Mouse (Mus musculus): ENCODE results near the gene Drd5.

DNA sequence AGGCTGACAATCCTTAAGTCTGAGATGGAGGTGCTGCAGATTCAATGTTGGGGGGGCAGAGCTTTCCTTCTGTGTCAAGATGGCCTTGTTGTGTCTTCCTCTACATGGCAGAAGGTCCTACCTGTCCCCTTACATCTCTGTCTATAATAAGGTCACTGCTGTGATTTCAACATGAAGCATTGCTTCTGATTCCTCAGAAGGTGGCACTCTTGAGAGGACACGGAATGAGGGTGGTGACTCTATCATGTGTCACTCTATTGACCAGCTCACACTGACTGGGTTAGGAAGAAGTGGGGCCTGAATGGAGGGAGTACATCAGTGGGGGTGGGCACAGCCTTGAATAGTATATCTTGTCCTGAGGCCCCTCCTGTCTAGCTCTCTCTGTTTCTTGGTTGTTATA lies 15.4 kb downstream of the Drd5 start:
- TF ChIP-seq CTCF (IDR thresholded peaks at IDR 0.05; ENCODE audit: borderline replicate concordance, insufficient read depth, low read length) (no peak), POLR2A (IDR thresholded peaks at IDR 0.05; ENCODE audit: low read depth, low read length) (no peak)
